Mouse (Mus musculus) heart, adult 2 months (tissue): ENCODE measurements around the gene Fbxo34.

Experiments used
- EP300 ChIP-seq: fragments of 200-500 bp; IDR thresholded peaks from 2 replicates; pipeline ENCODE4 v1.6.1; 2011; ENCODE audit warnings: low read depth, low read length, control low read depth; ENCODE audit not compliant: insufficient read depth
- POLR2A ChIP-seq: fragments of 200-500 bp; IDR thresholded peaks from 2 replicates; pipeline ENCODE4 v1.6.1; 2011; ENCODE audit warnings: mild to moderate bottlenecking, low read depth, low read length, control low read depth; ENCODE audit not compliant: insufficient read depth

GRCm38 (mm10) chr14:47421606-47422005 lies 28.6 kb upstream of the Fbxo34 start:
- TF ChIP-seq POLR2A, result no peak
- TF ChIP-seq EP300, result no peak
